Mouse (Mus musculus): ENCODE results near the gene Zfp330.

Zfp330 gene

DNA sequence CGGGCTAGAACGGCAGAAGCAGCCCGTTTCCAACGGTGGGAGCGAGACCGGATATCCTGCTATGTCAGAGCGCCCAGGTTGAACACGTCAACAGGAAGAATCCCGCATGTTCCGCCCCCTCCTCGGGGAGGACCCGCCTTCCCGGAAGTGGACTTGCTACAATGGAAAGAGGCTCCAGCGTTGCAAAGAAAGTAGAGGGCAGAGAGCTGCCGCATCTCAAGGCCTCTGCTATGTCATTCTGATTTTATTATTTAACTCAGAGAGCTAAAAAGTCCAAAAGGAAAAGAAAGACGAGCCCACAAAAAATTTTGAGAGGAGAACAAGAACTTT lies at the start of gene Zfp330:
Gene Zfp330 (minus strand): TSS at position 68 of the 330 bp plus-strand sequence.
- peak; percentile 86 to 90 for DNase-seq (ENCODE audit: low spot score in 2 of 2)

GRCm38 (mm10) chr8:82777945-82778344 lies 4.0 kb upstream of the Zfp330 start:
- no peak for DNase-seq (ENCODE audit: low spot score in 2 of 2)

DNA sequence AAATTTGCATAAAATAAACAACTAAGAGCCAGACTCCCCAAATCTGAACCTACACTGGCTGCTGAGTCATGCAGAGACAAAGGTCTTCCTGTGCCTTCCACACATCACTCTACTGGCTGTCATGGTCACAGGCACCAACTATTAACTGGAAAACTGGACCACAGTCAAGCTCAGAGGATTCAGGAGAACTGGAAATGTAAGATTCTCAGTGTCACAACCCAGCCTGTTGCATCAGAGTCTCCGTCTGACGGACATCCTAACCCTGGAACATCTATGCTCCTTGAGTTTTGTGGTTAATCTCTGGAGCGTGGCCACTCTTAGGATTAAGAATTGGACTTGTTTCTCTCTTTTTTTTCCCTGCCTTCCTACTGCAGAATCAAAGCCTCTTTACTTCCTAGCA lies 3.4 kb upstream of the Zfp330 start:
- DNase-seq (ENCODE audit: low spot score in 2 of 2) = no peak

- DNase-seq (ENCODE audit: low spot score in 2 of 2) = no peak
Measured at GRCm38 (mm10) chr8:82774482-82774881, 522 bp upstream of the Zfp330 start.

DNA sequence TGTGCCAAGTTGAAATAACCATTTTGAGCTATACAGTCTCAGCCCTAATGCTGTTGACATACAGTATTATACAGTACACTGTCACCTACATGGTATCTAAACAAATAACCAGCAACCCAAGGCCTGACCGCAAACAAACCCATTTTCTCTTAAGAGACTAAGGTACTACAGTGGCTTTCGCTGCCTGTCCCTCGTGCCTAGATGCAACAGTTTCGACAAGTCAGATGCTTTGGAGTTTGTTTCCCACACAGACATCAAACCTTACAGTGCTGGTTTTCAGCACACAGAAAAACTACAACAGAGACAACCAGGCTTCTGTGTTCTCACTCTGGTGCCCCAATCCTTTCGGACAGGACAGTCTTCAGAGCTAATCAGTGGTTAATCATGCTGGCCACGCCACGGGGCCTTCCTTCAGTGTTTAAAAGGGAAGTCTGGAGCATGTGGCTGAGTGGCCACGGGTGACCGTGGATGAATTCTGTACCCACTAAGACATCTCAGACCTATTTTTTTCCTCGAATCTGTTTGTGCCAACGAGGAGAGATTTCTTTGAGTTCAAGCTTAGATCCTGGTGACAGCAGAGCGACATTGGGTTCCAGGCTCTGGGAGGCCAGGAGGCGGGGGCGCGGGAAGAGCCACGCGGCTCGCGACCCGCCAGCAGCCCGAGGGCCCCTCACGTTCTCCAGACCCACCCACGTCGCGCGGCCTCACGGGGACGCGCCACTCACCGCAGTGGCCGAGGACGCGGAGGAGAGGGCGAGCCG lies 448 bp downstream of the Zfp330 start:
- peak in 1 of 2 experiments; percentile 69 for DNase-seq (ENCODE audit: low spot score in 2 of 2)

DNA sequence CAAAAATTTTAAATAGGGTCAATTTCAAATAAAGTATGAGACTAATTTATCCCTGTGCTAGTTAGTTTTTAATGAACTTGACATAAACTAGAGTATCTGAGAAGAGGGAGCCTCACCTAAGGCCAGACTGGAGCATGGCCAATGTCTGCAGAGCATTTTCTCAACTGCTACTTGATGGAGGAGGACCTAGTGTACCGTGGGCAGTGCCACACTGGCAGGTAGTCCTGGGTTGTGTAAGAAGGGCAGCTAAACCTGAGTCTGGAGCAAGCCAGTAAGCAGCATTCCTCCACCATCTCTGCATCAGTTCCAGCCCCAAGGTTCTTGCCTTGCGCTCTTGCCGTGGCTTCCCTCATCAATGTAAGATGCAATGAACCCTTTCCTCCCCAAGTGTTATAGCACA lies 3.1 kb downstream of the Zfp330 start:
- no peak for DNase-seq (ENCODE audit: low spot score in 2 of 2)

DNA sequence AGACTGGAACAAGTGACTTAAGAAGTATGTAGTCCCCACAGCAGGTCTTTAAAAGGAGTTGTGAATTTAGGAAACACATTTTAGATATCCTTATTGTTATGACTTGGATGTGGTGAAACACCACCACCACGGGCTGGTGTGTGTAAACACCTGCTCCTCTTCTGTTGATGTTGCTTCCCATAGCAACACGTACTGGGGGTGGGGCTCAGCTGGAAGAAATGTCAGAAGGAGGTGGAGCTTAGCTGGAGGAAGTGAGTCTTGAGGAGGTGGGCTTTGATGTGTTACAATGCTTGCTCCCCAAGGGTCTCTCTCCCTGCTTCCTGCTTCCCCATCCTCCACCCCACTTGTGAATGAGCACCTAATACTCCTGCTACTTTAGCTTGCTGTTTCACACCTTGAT lies 14.9 kb downstream of the Zfp330 start:
- DNase-seq (ENCODE audit: low spot score in 2 of 2) = no peak

DNA sequence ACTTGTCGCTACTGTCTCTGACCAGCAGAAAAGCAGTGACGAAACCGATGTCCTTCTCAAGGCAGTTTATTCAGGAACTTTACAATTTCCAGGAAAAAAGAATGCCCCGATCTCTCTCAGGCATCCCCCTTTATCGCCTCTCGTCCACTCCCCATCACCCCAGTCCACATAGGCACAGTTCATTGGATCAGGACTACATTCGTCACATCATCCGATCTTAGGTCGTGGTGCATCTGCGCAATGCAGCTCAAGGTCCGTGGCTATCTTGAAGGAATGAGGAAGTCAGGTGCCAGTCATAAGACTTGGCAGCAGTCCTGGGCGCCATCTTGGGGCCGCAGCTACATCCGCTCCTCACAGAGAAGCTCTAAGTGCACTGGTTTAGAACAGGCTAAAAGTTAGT lies 19.0 kb downstream of the Zfp330 start:
- no peak for DNase-seq (ENCODE audit: low spot score in 2 of 2)

DNA sequence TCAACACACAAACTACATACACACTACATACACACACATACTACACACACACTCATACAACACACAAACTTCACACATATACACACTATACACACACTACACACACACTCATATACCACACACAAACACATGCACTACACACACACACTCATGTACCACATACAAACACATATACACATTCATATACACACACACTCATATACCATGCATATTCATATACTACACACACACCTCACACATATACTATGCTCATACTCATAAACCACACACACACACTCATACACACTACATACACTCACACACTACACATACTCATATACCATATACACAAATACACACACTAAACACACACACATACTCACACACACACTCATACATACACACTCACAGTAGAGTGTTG lies 27.3 kb downstream of the Zfp330 start:
- DNase-seq (ENCODE audit: low spot score in 2 of 2) = no peak

DNA sequence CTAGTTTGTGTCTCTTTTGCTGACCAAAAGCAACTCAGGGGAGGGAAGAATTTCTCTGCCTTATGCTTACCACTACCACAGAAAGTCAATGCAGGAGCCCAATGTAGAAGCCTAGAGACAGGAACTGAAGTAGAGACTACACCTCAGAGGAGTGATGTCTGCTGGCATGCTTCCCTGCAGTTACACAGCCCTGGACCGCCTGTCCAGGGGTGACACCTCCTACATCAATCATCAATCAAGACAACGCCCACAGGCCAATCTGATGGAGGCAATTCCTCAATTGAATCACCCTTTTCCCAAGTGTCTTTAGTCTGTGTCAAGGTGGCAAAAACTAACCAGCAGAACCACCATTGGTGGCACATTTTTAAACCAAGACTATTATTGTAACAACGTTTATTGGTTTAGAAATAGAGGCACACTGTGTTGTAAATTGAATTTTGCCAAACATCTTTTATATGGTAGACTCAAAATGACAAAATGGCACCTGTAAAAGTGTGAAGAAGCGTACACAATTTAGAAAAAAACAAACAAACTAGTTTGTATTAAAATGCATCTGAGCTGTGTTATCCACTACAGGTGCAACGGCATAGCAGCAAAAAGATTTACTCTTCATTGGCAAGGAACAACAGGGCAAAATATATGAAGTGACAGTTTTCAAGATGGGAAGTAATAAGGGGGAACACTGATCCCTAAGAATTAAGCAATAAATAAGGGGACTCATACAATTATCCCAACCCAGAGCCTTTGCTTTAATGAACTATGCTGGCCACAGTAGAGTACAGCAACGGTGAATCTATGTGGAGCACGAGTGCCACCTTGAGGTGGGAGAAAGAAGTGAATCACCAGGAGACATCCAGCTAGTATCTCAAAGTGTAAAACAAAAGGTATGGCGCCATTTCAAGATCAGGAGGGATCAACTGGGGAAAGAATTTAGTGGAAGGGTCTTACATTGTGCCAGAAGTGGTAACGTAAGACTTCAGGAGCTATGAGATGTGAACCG lies 29.8 kb downstream of the Zfp330 start:
- peak; percentile 24 to 76 for DNase-seq (ENCODE audit: low spot score in 2 of 2)

Measured in spleen, postnatal 4 days (tissue).